Mouse (Mus musculus) layer of hippocampus, adult 9-11 months (tissue): ENCODE measurements around the gene Dlg4.

ENCODE experiments used
- DNase-seq: peaks from one replicate; pipeline ENCODE4 v3.0.0; 2022

Dlg4 gene

DNA sequence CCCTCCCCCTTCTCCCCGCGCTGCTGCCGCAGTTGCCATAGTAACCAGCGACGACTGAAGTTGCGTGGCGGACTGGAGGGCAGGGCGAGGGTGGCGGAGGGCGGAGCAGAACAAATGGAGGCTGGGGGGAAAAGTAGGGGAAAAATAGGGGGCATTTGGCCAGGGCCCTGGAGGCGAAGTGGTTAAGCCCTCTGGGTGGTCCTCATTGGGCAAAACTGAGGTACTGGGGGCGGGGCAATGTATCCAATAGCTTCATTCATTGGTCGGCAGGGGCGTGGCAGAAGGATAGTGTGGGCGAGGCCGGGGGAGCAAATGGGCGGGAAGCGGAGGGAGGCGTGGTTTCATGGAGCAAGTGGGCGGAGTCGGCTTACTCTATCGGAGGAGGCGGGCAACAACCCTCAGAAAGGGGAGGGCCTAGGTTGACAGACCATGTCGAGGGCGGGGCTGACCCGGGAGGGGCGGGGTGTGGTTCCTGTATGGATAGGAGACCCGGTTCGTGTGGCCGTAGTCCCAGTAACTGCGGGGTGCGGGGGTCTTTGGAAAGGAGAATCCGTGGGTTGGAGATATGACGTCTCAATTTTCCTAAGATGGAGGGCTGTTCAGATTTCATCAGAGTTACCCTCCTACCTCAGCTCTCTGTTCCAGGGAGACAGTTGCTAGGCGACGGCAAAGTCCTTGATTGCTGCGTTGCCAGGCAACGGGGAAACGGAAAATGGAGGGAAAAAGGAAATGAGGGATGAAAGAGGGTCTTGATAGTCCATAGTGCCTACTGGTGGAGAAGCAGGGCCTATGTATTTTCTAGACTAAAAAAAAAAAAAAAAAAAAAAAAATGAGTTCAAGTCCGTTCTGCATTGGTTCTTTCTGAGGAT lies 4.8 kb downstream of the Dlg4 start:
- peak; percentile 99 for DNase-seq

GRCm38 (mm10) chr11:70023481-70024150 lies 6.9 kb downstream of the Dlg4 start:
- no peak for DNase-seq

GRCm38 (mm10) chr11:70024151-70024514 lies 7.4 kb downstream of the Dlg4 start:
- no peak for DNase-seq

DNA sequence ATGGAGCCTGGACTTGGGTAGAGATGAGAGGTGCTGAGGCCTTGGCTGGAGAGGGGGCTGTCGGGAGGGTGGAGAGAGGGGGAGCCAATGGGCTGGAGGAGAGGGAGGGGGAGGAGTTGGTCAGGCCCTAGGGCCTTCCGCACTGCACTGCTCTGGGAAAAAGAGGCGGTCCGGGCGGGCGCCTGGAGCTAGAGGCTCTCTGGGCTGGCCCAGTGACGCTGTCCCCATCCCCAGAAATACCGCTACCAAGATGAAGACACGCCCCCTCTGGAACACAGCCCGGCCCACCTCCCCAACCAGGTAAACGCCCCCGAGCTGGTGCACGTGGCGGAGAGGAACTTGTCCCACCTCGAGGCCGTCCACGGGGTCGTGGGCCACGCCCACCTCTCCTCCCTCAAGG lies 9.9 kb downstream of the Dlg4 start:
- DNase-seq: no peak

DNA sequence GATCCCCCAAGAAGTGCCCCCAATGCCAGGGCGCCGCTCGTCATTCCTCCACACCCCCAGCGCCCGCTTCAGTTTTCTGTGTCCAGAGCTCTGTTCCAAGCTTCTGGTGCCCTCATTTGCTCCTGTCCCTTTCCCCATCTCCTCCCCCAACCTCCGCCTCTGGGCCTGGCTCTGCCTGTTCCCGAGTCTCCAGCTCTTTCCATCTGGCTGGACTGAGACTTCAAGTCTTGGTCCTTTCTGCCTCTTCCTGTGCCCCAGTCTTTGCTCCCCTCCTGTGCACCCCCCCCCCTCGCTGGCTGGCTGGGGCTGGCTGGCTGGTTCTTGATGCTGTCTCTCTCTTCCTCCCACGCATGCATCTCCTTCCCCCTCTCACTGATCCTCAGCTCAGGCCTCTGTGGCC lies 10.7 kb downstream of the Dlg4 start:
- DNase-seq: no peak

DNA sequence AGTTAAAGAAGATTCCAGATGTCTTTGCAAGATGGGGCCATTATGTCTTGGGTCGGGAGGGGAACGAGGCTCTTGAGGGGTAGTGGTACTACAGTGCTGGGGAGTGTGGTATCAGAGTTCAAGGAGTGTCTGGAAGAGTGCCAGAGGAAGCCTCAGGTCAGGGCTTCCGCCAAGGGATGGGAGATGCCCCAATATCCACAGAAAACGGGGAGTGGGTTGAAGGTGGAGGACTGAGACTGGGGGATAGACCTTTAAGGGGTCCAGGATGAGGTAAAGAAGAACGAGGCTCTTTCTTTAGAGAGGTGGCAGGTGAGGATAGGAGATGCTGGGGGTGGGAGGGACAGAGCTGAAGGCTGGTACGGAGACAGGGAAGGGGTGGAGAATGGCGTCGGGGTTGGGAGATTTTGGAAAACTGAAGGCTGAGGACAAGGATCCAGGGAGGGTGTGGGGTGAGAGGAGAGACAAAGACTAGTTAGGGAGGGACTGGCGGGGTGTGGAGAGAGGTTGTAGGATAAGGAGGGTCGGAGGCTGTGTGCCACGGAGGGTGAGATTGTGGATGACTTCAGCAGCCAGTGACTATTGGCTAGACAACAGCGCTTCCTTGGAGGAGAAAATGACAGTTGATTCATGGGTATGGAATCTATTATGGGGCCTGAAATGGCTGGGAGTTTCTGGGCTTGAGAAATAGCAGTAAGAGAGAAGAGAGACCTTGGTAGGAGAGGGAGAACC lies 11.8 kb downstream of the Dlg4 start:
- no peak for DNase-seq

DNA sequence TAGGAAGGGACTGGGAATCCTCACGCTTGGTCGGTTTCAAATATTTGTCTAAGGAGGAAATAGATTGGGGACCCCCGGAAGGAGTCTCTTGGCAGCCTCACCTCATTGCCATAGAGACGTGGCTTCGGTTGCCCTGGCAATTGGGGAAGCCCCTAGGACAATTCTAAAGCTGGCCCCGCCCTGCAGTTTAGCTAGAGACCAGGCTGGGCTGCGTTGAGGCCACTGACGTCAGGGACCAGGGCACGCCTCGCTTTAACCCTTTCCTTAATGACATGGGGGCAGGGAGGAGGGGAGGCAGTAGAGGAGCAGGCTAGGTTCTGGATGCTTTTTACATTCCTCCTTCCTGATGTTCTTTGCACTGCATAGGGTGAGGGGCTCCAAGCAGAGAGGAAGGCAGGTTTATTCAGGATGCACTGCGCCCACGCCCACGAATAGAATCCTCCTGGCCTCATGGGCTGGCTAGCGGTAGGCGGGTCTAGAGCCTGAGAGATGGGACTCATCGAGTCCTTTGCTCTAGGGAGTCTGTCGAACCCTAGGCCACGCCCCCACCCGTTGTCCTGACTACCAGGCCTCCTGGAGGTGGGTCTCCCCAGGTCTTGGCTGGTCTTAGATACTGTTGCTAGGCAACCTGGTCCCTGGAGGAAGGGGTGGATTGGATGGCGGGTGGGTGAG lies 12.5 kb downstream of the Dlg4 start:
- DNase-seq: peak; percentile 92

DNA sequence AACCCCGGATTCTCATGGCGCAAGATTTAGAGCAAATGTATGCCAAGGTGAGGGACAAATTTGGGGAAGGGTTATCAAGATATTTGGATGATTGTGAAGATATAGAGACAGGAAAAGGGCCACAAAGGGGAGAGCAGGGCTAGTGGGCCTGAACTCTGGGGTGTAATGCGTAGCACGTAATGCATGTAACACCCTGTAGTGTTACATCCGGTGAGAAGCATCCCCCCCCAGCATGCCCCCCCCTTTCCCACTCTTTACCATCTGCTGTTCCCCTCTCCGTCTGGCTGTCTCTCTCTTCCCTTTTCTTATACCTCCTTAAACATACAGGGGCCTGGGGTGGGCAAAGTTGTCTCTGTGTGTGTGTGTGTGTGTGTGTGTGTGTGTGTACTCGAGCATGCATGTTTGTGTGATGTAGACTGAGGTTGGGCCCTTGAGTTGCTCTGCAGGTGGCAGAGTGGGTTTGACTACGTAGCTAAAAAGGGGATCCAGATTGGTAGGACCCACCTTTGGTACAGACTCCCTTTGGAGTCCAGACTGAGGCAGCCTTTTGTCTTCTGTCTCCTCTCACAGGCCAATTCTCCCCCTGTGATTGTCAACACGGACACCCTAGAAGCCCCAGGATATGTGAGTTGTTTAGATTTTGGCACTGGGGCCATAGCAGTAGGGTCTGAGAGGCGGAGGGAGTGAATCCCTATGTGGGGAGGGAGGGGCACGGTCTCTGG lies 13.2 kb downstream of the Dlg4 start:
- no peak for DNase-seq

DNA sequence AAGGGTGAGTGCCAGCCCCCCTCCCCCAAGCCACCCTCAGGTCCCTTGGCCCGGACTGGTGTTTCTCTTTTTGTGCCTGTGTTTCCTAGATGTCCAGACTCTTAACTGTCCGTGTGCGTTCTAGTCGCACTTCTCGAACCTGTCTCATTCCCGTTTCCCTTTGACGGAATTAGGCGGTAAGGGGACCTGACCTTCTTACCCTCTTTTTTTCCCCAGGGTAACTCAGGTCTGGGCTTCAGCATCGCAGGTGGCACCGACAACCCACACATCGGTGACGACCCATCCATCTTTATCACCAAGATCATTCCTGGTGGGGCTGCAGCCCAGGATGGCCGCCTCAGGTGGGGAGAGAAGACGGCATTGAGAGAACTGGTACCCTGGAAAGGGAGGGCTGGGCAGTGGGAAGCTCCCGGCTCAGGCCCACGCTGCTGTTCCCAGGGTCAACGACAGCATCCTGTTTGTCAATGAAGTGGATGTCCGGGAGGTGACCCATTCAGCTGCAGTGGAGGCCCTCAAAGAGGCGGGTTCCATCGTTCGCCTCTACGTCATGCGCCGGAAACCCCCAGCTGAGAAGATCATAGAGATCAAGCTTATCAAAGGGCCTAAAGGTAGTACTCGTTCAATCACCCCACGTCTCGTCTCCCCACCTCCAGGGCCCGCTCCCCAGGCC lies 14.0 kb downstream of the Dlg4 start:
- no peak for DNase-seq

- DNase-seq: no peak
These were observed 14.6 kb downstream of the Dlg4 start for GRCm38 (mm10) chr11:70031321-70031670.

DNA sequence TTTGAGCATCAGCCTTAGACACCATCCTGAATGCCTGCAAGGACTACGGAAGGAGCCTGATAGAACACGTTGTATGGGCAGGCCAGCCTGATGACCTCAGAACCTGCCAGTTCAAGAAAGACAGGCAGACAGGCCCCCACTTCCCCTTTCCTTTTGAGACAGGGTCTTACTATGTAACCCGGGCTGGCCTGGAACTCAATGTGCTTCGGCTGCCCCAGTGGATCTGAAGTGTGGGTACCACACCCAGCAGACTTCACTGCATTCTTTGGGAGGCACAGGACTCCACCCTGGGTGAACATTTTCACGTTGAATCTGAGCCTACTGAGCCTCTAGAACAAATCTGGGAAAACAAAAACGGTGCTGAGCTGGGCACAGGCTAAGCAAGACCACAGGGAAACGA lies 21.4 kb downstream of the Dlg4 start:
- no peak for DNase-seq

DNA sequence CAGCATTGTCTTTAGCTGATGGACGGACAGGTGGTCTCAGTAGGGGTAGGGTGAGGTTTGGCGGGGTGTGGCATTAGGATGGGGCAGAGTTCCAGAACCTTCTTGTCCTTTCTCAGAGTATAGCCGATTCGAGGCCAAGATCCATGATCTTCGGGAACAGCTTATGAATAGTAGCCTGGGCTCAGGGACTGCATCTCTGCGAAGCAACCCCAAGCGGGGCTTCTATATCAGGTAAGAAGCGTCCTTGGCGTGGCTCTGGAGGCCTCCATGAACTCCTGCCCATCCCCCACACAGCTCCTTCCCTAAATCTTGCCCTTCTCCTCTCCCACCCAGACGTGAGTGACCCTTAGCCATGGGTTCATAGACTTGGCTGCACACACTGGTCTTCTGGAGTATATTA lies 22.9 kb downstream of the Dlg4 start:
- DNase-seq: no peak

- no peak for DNase-seq
These were observed 23.4 kb downstream of the Dlg4 start for GRCm38 (mm10) chr11:70040184-70040583.

DNA sequence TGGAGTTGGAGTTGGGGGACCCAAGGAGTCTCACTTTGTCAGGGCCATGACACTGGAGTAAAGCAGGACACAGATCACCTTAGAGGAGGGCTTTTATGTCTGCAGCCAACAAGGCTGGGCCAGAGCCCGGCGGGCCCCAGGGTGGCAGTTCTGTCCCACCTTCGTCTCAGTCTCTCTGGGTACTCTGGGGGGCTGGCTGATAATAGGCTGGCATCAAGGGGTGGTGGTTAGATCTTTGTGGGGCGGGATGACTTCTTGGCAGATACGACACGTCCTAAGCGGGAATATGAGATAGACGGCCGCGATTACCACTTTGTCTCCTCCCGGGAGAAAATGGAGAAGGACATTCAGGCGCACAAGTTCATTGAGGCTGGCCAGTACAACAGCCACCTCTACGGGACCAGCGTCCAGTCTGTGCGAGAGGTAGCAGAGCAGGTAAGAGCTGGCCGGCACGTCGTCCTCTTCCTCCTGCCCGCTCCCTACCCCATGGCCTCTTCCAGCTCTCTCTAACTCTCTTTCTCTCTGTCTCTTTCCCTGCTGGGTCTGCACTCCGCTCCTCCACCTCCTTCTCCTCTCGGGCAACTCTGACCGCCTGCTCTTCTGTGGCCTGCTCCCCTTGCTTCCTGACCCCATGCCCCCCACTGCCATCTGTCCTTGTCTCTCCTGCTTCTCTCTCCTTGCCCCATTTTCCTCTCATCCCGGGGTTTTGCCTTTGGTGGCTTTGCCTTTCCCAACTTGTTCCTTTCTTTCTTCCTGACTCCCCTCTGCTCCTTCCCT lies 25.8 kb downstream of the Dlg4 start:
- DNase-seq: no peak

GRCm38 (mm10) chr11:70043665-70044064 lies 26.9 kb downstream of the Dlg4 start:
- DNase-seq: no peak

DNA sequence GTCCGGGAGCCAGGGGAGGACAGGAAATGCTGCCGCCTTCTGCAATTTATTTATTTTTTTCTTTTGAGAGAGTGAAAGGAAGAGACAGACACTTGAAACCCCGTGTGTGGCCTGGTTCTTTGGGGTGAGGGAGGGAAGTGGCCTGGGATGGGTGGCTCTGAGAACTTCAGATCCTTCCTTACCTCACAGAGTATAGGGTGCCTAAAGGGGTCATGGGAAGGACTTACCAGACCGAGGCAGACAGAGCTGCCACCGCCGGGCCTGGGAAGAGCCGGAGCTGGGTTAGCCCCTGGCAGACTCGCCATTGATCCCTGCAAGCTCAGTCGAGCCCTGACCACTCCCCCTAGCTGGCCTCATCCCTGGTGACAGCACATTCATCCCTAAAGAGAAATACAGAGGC lies 28.7 kb downstream of the Dlg4 start:
- DNase-seq: no peak

DNA sequence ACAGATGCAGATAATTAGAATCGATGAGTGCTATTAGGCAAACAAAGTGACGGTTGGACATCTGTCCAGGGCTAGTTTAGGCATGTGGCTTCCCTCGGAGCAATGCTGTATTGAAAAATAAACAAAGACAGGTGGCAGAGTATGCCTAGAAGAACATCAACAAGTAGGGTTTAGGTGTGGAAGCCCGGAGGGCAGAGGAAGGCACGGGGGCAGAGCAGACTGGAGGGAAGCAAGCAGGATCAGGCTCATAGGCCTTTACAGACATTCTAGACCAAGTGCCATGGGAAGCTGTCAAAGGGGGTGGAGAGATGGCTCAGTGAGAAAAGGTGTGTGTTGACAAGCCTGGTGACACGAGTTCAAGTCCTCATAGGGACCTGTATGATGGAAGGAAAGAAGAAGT lies 32.6 kb downstream of the Dlg4 start:
- DNase-seq: no peak

GRCm38 (mm10) chr11:70049816-70050215 lies 33.1 kb downstream of the Dlg4 start:
- no peak for DNase-seq

DNA sequence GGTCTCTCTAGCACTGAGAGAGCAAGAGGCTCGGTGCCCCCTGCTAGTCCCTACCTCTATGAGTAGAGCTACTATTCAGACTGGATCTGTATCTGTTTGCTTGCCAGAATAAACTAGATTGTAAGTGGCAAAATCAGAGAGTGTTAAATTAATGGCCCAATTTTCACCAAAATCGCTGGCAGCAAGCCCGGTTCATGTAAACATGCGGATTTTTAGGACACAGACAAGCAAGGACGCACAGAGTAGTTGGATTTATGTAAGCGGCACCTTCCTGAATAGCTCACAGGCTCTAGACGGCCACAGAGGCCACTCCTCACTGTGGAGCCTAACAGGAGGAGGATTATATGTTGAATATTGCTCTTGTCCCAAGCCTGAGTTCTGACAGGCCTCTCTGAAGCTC lies 36.4 kb downstream of the Dlg4 start:
- DNase-seq: no peak

DNA sequence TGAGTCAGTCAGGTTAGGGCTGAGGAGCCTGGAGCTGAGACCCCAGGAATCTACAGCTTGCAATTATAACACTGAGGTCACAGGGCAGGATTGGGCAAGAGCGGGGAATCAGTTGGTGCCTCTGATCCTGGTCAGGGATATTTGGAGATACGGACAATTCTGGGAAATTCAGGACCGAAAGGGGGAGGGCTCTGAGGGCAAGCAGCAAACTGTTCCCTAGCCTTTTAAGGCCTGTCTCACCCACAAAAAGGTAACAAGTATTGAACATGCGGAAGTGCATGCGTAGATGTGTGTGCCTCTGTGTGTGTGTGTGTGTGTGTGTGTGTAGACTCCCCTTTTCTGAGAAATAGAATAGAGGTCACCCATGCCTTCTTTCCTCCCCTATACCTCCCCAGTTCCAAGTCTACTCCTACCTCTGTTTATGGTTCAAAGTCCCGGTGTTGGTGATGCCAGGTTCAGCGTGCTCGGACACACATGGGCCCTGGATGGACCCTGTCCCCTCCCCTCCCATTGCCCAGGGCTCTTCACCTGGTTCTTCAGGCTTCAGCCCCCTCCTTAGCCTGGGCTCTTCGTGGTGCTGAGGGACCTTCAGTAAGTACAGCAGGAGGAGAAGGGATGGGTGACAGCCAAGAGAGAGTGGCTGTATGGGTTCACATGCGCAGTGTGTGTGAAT lies 37.3 kb downstream of the Dlg4 start, which contains the start of gene Asgr1:
TSS of gene Asgr1 (plus strand) at position 188 of the 673 bp plus-strand sequence.
- no peak for DNase-seq
